Mouse (Mus musculus) G1E (cell line): ENCODE measurements around the gene Sarm1. TPM values are rescaled to one million over a fixed set of nuclear protein-coding genes. Genes with fewer than 3 reads are reported as not detected.

Experiments
- ATAC-seq: 2 replicates; pipeline ENCODE4 v1.8.0; 2016; ENCODE audit warnings: mild to moderate bottlenecking; ENCODE audit not compliant: insufficient number of reproducible peaks, poor library complexity, low FRiP score, severe bottlenecking; ENCODE audit errors: extremely low read depth
- DNase-seq: peaks from one replicate; pipeline ENCODE4 v3.0.0; 2012; ENCODE audit warnings: low spot score
- H3K27me3 ChIP-seq: 2 replicates; pipeline ENCODE4 v1.6.1; 2012; ENCODE audit warnings: mild to moderate bottlenecking, low read length, inconsistent platforms; ENCODE audit not compliant: insufficient read depth
- H3K36me3 ChIP-seq: replicated peaks from 2 replicates; pipeline ENCODE3; 2012; ENCODE audit warnings: mild to moderate bottlenecking, inconsistent platforms
- H3K4me1 ChIP-seq: 2 replicates; pipeline ENCODE4 v1.6.1; 2012; ENCODE audit warnings: low read depth, low read length, inconsistent platforms, mixed read lengths; ENCODE audit not compliant: insufficient read depth
- H3K4me3 ChIP-seq: 2 replicates; pipeline ENCODE4 v1.5.1; 2012; ENCODE audit warnings: low read depth, mild to moderate bottlenecking, inconsistent platforms, low read length, moderate library complexity, mixed read lengths
- H3K9me3 ChIP-seq: replicated peaks from 2 replicates; pipeline ENCODE4 v1.6.1; 2012; ENCODE audit warnings: inconsistent platforms
- CTCF ChIP-seq: IDR thresholded peaks from 2 replicates; pipeline ENCODE4 v1.5.1; 2012; ENCODE audit warnings: low read depth, low read length, inconsistent platforms, mixed read lengths
- GATA1 ChIP-seq: IDR thresholded peaks from 2 replicates; pipeline ENCODE4 v1.6.1; 2012; ENCODE audit warnings: borderline replicate concordance, low read length, inconsistent platforms, mixed read lengths
- GATA2 ChIP-seq: IDR thresholded peaks from 2 replicates; pipeline ENCODE4 v1.6.1; 2012; ENCODE audit warnings: low read depth, low read length, inconsistent platforms, borderline replicate concordance
- POLR2AphosphoS5 ChIP-seq: IDR thresholded peaks from 2 replicates; pipeline ENCODE4 v1.6.1; 2012; ENCODE audit warnings: low read depth, low read length, inconsistent platforms; ENCODE audit not compliant: insufficient replicate concordance
- TAL1 ChIP-seq: conservative IDR thresholded peaks from 2 replicates; pipeline ENCODE4 v1.6.1; 2012; ENCODE audit warnings: low read depth, low read length, inconsistent platforms, mixed read lengths
- polyA plus RNA-seq: library from polyadenylated mRNA; stranded (reverse); fragments of >175 nt; gene quantifications from 2 replicates; pipeline ENCODE4 v1.2.3, GENCODE M21; 2012
- total RNA-seq, 2 experiments: library from RNA; stranded (forward) in 1 of 2; stranded (reverse) in 1 of 2; fragments of 200-1000 nt in 1 of 2; fragments of >200 nt in 1 of 2; fragmentation: Nextera tagmentation in 1 of 2; gene quantifications; 2 replicates each; pipeline ENCODE4 v1.2.3; 2014 to 2017

Gene Sarm1
- total and polyA plus RNA-seq, 3 experiments, result 0.22 TPM; not detected in 2

DNA sequence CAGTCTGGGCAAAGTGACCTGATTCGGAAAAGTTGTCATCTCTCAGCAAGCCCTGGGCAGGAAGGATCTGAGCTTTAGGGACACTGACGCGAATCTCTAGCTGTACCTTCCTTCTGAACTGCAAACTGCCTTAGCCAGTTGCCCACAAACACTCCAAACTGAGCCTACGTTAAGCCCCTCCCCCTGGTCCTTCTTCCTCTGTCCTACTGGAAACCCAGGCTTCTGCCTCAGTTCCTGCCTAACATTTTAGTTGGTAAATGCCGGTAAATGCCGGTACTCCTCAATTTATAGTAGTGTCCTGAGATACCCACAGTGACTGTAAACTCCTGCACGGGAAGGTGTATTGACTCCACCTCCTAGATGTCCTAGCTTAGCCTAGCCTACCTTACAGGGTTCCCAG, 13.9 kb downstream of the Sarm1 start:
- Histone ChIP-seq H3K27me3 (peaks cover 28% of the 10 kb centered on the region), H3K4me3 (no peak overlapping the region), H3K9me3 (no peaks in the 10 kb centered on the region), H3K36me3 (no peaks in the 10 kb centered on the region), H3K4me1 (no peaks in the 10 kb centered on the region)
- DNase-seq, result no peak
- TF ChIP-seq GATA2 (no peak), CTCF (no peak)
- no peak for ATAC-seq

DNA sequence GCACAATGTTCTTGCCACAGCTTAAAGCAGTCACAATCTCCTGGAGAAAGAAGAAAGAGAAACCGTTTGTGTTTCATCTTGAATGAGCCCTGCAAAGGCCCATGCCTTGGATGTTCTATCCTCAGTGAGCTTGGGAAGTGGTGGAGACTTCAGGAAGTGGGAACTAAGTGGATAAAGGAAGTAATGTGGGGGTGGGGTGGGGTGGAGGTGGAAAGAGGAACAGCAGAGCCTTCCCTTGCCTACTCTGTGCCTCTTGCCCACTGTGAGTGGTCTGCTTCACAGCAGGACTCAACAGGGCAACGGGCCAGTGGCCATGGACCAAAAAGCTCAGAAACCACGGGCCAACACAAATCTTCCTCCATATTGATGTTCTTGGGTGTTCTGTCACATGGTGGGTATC, 22.3 kb downstream of the Sarm1 start:
- Histone ChIP-seq H3K36me3 (no peaks in the 10 kb centered on the region), H3K4me1 (no peaks in the 10 kb centered on the region), H3K4me3 (no peak overlapping the region), H3K9me3 (no peaks in the 10 kb centered on the region), H3K27me3 (peaks cover 20% of the 10 kb centered on the region)
- no peak for ATAC-seq
- TF ChIP-seq TAL1, result no peak
- no peak for TF ChIP-seq POLR2AphosphoS5
- TF ChIP-seq GATA1, result no peak
- no peak for TF ChIP-seq GATA2
- no peak for TF ChIP-seq CTCF
- DNase-seq, result no peak

DNA sequence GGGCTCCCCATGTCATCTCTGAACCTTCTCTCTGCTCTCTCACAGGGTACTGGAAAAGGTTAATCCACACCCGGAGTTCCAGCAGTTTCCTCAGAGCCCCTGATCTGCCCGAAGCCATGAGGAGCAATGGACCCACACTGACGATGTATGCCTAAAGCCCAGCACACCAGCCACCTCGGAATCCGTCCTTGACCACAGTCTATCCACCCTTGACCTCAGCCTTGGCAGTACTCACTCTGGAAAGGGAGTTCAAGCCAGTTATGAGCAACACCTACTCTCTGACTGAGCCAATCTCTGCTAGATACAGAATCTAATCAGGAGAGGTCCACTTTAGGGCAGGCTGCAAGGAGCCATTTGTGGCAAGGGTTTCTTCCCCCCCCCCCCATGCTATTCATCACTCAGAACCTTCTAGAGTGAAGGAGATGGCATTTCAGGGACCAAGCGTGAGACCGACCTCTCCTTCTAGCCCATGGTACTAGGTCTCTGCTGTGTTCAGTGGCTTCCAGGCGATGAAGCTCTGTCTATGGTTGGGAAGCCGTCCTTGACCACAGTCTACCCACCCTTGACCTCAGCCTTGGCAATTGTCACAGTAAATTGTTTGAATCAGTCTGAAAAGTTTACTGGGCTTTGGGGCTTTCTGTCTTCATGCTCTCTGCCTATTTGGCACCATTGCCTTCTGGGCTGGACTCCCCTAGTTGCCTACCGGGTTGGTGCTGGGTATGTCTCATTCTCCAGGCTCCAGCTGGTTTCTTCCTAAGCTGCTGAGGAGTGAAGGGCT, 26.0 kb downstream of the Sarm1 start:
- Histone ChIP-seq H3K36me3 (no peaks in the 10 kb centered on the region), H3K4me3 (no peak overlapping the region), H3K4me1 (no peaks in the 10 kb centered on the region), H3K9me3 (no peaks in the 10 kb centered on the region), H3K27me3 (peaks cover 21% of the 10 kb centered on the region)
- TF ChIP-seq TAL1 (no peak), GATA2 (no peak), POLR2AphosphoS5 (no peak), CTCF (no peak), GATA1 (no peak)
- DNase-seq, result no peak
- no peak for ATAC-seq

DNA sequence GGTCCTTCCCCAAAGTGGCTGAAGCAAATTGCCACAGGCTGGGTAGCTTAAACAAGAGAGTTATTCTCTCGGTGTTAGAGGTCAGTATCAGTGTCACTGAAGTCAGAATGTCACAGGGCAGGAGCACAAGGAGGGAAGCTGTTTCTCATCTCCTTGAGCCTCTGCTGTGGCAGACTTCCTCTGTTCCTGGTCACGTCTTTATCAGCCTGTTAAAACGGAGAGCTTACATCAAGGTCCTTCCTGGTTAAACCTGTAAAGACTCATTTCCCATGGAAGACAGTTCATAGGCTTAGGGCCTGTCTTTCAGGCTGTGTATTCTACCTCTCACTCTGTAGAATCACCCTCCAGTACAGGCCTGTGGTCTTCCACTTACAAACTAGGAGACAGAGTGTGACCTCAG, 29.6 kb downstream of the Sarm1 start:
- no peaks in the 10 kb centered on the region for H3K36me3 ChIP-seq
- no peaks in the 10 kb centered on the region for H3K9me3 ChIP-seq
- DNase-seq (no peak), ATAC-seq (no peak)
- no peak for TF ChIP-seq POLR2AphosphoS5
- TF ChIP-seq CTCF, result no peak
- TF ChIP-seq TAL1, result no peak
- TF ChIP-seq GATA2, result no peak
- TF ChIP-seq GATA1, result no peak
- peaks cover 2% of the 10 kb centered on the region for H3K4me1 ChIP-seq
- H3K4me3 ChIP-seq, result no peak overlapping the region
- peaks cover 28% of the 10 kb centered on the region for H3K27me3 ChIP-seq

DNA sequence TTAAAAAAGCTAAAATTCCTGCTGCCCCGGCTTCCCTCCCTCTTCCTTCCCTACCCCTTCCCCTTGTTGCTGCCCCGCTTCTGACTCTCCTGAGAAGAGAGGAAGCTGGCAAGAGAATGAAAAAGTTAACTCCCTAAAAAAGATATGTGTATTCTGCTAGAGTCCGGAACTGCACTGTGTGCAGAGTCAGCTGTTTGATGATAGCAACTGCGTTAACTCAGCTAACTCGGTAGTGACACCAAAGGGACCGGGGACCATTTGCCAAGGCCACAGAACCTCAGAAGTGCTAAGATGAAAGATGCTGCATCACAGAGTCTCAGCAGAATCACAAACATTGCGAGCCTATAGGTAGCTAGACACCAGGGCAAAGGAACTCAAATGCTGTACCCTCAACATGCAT, 30.0 kb downstream of the Sarm1 start:
- H3K36me3 ChIP-seq, result no peaks in the 10 kb centered on the region
- no peak for TF ChIP-seq GATA1
- TF ChIP-seq POLR2AphosphoS5, result no peak
- no peak for TF ChIP-seq GATA2
- TF ChIP-seq CTCF, result no peak
- no peak for TF ChIP-seq TAL1
- H3K4me1 ChIP-seq, result peaks cover 2% of the 10 kb centered on the region
- peaks cover 28% of the 10 kb centered on the region for H3K27me3 ChIP-seq
- H3K4me3 ChIP-seq, result no peak overlapping the region
- no peak for DNase-seq
- H3K9me3 ChIP-seq, result no peaks in the 10 kb centered on the region
- ATAC-seq, result no peak

DNA sequence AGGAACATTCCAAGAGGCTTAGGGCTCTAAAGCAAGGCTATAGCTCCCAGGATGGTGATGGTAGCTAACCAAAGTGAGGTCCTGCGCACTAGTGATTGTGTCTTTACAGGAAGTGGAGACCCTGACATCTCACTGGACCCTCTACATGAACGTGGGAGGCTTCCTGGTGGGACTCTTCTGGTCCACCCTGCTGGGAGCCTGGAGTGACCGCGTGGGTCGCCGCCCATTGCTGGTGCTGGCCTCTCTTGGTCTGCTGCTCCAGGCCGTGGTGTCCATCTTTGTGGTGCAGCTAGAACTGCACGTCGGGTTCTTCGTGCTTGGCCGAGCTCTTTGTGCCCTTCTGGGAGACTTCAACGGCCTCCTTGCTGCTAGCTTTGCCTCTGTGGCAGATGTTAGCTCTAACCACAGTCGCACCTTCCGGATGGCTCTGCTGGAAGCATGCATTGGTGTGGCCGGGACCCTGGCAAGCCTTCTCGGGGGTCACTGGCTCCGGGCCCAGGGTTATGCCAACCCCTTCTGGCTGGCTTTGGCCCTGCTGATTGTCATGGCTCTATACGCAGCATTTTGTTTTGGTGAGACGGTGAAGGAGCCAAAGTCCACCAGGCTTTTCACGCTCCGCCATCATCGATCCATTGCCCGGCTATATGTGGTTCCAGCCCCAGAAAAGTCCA, 31.2 kb downstream of the Sarm1 start:
- peaks cover 2% of the 10 kb centered on the region for H3K4me1 ChIP-seq
- no peak for DNase-seq
- no peak overlapping the region for H3K4me3 ChIP-seq
- TF ChIP-seq GATA1, result no peak
- TF ChIP-seq GATA2, result no peak
- no peak for TF ChIP-seq CTCF
- TF ChIP-seq POLR2AphosphoS5, result no peak
- TF ChIP-seq TAL1, result no peak
- peaks cover 28% of the 10 kb centered on the region for H3K27me3 ChIP-seq
- H3K36me3 ChIP-seq, result no peaks in the 10 kb centered on the region
- no peaks in the 10 kb centered on the region; the same call in 1 of the 2 replicates for H3K9me3 ChIP-seq
- no peak for ATAC-seq
